Mouse (Mus musculus) stomach, embryonic 16.5 days (tissue): Measurements from ENCODE around the gene Tctn3. TPM values are rescaled to one million over a fixed set of nuclear protein-coding genes. Genes with fewer than 3 reads are reported as not detected.
"Not testable (repeated sequence)": the region's sequence is repeated elsewhere in the genome, so short reads cannot be mapped to it uniquely, and the experiment has no call there.

Source experiments
- ATAC-seq: fragments of 200-750 bp; cut with Nextera tagmentation; 2 replicates; pipeline ENCODE4 v1.8.0; 2017; ENCODE audit warnings: moderate number of reproducible peaks, moderate TSS enrichment; ENCODE audit not compliant: insufficient read depth, low FRiP score
- H3K27ac ChIP-seq: fragments of 300-500 bp; sonication (generic); 2 replicates; pipeline ENCODE4 v1.5.1; 2014; ENCODE audit warnings: low read length
- H3K27me3 ChIP-seq: fragments of 300-500 bp; sonication (generic); 2 replicates; pipeline ENCODE4 v1.6.1; 2014; ENCODE audit warnings: low read length, control low read depth, mixed read lengths; ENCODE audit not compliant: control insufficient read depth, insufficient read depth
- H3K36me3 ChIP-seq: fragments of 300-500 bp; sonication (generic); 2 replicates; pipeline ENCODE4 v1.6.1; 2014; ENCODE audit warnings: low read length; ENCODE audit not compliant: control insufficient read depth, insufficient read depth
- H3K4me1 ChIP-seq: fragments of 300-500 bp; sonication (generic); 2 replicates; pipeline ENCODE4 v1.6.1; 2014; ENCODE audit warnings: low read length, control low read depth, mixed read lengths; ENCODE audit not compliant: control insufficient read depth, insufficient read depth
- H3K4me2 ChIP-seq: fragments of 300-500 bp; sonication (generic); 2 replicates; pipeline ENCODE4 v1.6.1; 2014; ENCODE audit warnings: low read depth, low read length, mixed read lengths
- H3K4me3 ChIP-seq: fragments of 300-500 bp; sonication (generic); replicated peaks from 2 replicates; pipeline ENCODE4 v1.5.1; 2014; ENCODE audit warnings: mild to moderate bottlenecking, low read length
- H3K9ac ChIP-seq: fragments of 300-500 bp; sonication (generic); 2 replicates; pipeline ENCODE4 v1.6.1; 2014; ENCODE audit warnings: low read length
- H3K9me3 ChIP-seq: fragments of 300-500 bp; sonication (generic); replicated peaks from 2 replicates; pipeline ENCODE4 v1.6.1; 2016; ENCODE audit warnings: low read length, control low read depth; ENCODE audit not compliant: control insufficient read depth
- WGBS: fragments of 180-500 bp; shearing (Covaris S2); extraction: QIAGEN DNeasy Blood & Tissue Kit; methylation state at CpG from one replicate; pipeline ENCODE4 v1.1.7; 2014; 5-methylcytosine and 5-hydroxymethylcytosine counted together
- polyA plus RNA-seq: library from polyadenylated mRNA; unstranded; fragments of >200 nt; fragmentation: Nextera tagmentation; extraction: Ambion mirVana; gene quantifications from 2 replicates; pipeline ENCODE4 v1.2.1, GENCODE M21; 2015

The Tctn3 gene
- polyA plus RNA-seq, 1 experiment from 2014 or later = 9.2 TPM

GRCm38 (mm10) chr19:40632668-40633067 is 20.6 kb upstream of the Tctn3 start:
- Histone ChIP-seq H3K4me3 (no peak overlapping the region), H3K4me2 (no peak overlapping the region), H3K27me3 (no peaks in the 10 kb centered on the region), H3K36me3 (no peaks in the 10 kb centered on the region), H3K9me3 (no peaks in the 10 kb centered on the region), H3K9ac (no peak overlapping the region), H3K27ac (no peak overlapping the region), H3K4me1 (no peaks in the 10 kb centered on the region)
- WGBS = 70% methylated on average over 5 of the region's 5 CpGs
- no peak for ATAC-seq

- Histone ChIP-seq H3K27ac (no peak overlapping the region), H3K27me3 (no peaks in the 10 kb centered on the region), H3K4me1 (no peaks in the 10 kb centered on the region), H3K9me3 (no peaks in the 10 kb centered on the region), H3K36me3 (no peaks in the 10 kb centered on the region), H3K9ac (no peak overlapping the region), H3K4me3 (no peak overlapping the region), H3K4me2 (no peak overlapping the region)
- WGBS = 21% methylated on average over 3 of the region's 3 CpGs
- ATAC-seq = no peak
Observed at GRCm38 (mm10) chr19:40632193-40632592, 20.2 kb upstream of the Tctn3 start.

- no peaks in the 10 kb centered on the region for H3K9me3 ChIP-seq
- no peak for ATAC-seq
- 56% methylated on average over 7 of the region's 7 CpGs for WGBS
- no peaks in the 10 kb centered on the region for H3K36me3 ChIP-seq
- H3K27ac ChIP-seq = 0 out of 2 replicates have a peak overlapping the region, but pooled peaks have one; percentile 36
- H3K4me2 ChIP-seq = no peak overlapping the region
- no peaks in the 10 kb centered on the region for H3K4me1 ChIP-seq
- no peak overlapping the region for H3K9ac ChIP-seq
- H3K27me3 ChIP-seq = no peaks in the 10 kb centered on the region
- no peak overlapping the region for H3K4me3 ChIP-seq
Observed at GRCm38 (mm10) chr19:40630606-40631005, 18.6 kb upstream of the Tctn3 start.

- H3K27ac ChIP-seq = no peak overlapping the region
- no peak for ATAC-seq
- WGBS = 71% methylated on average over 3 of the region's 3 CpGs
Observed at GRCm38 (mm10) chr19:40630096-40630495, 18.1 kb upstream of the Tctn3 start.

GRCm38 (mm10) chr19:40628950-40629349 is 16.9 kb upstream of the Tctn3 start:
- no peak for ATAC-seq
- Histone ChIP-seq H3K27ac (no peak overlapping the region), H3K4me3 (no peak overlapping the region), H3K4me2 (no peak overlapping the region), H3K9ac (no peak overlapping the region), H3K36me3 (no peaks in the 10 kb centered on the region), H3K27me3 (no peaks in the 10 kb centered on the region), H3K4me1 (no peaks in the 10 kb centered on the region), H3K9me3 (no peaks in the 10 kb centered on the region)

More at GRCm38 (mm10) chr19:40630096-40630495, 18.1 kb upstream of the Tctn3 start:
- H3K4me2 ChIP-seq = no peak overlapping the region
- H3K36me3 ChIP-seq = no peaks in the 10 kb centered on the region
- H3K9ac ChIP-seq = no peak overlapping the region
- no peaks in the 10 kb centered on the region for H3K9me3 ChIP-seq
- H3K27me3 ChIP-seq = no peaks in the 10 kb centered on the region
- H3K4me3 ChIP-seq = no peak overlapping the region
- H3K4me1 ChIP-seq = no peaks in the 10 kb centered on the region

- no peaks in the 10 kb centered on the region for H3K4me1 ChIP-seq
- H3K4me2 ChIP-seq = no peak overlapping the region
- H3K9ac ChIP-seq = no peak overlapping the region
- H3K36me3 ChIP-seq = no peaks in the 10 kb centered on the region
- H3K27me3 ChIP-seq = no peaks in the 10 kb centered on the region
- H3K27ac ChIP-seq = no peak overlapping the region
- no peak overlapping the region for H3K4me3 ChIP-seq
- 59% methylated on average over 12 of the region's 12 CpGs for WGBS
- H3K9me3 ChIP-seq = no peaks in the 10 kb centered on the region
- ATAC-seq = no peak
Observed at GRCm38 (mm10) chr19:40625935-40626334, 13.9 kb upstream of the Tctn3 start.

GRCm38 (mm10) chr19:40621616-40622015 is 9.6 kb upstream of the Tctn3 start:
- WGBS = 45% methylated on average over 10 of the region's 26 CpGs
- not testable (repeated sequence) for ATAC-seq, H3K9ac ChIP-seq

GRCm38 (mm10) chr19:40616021-40616420 is 4.0 kb upstream of the Tctn3 start:
- no peak overlapping the region for H3K4me2 ChIP-seq
- 74% methylated on average over 7 of the region's 7 CpGs for WGBS
- H3K9me3 ChIP-seq = no peaks in the 10 kb centered on the region
- no peak overlapping the region for H3K4me3 ChIP-seq
- ATAC-seq = no peak
- H3K36me3 ChIP-seq = no peaks in the 10 kb centered on the region
- H3K27me3 ChIP-seq = no peaks in the 10 kb centered on the region
- H3K27ac ChIP-seq = no peak overlapping the region
- H3K9ac ChIP-seq = no peak overlapping the region
- H3K4me1 ChIP-seq = peaks cover 5% of the 10 kb centered on the region; the same call in 1 of the 2 replicates

More at GRCm38 (mm10) chr19:40621616-40622015, 9.6 kb upstream of the Tctn3 start:
- not testable (repeated sequence) for H3K36me3 ChIP-seq, H3K4me1 ChIP-seq, H3K9me3 ChIP-seq, H3K4me3 ChIP-seq, H3K4me2 ChIP-seq, H3K27me3 ChIP-seq, H3K27ac ChIP-seq

GRCm38 (mm10) chr19:40614811-40615210 is 2.8 kb upstream of the Tctn3 start:
- Histone ChIP-seq H3K4me2 (no peak overlapping the region), H3K36me3 (no peaks in the 10 kb centered on the region), H3K9ac (no peak overlapping the region), H3K4me1 (peaks cover 6% of the 10 kb centered on the region; the same call in 1 of the 2 replicates), H3K9me3 (no peaks in the 10 kb centered on the region), H3K4me3 (no peak overlapping the region), H3K27ac (no peak overlapping the region), H3K27me3 (no peaks in the 10 kb centered on the region)
- 74% methylated on average over 7 of the region's 7 CpGs for WGBS
- no peak for ATAC-seq

GRCm38 (mm10) chr19:40607676-40608075 is 4.4 kb downstream of the Tctn3 start:
- no peak overlapping the region for H3K27ac ChIP-seq
- H3K36me3 ChIP-seq = no peaks in the 10 kb centered on the region
- H3K4me1 ChIP-seq = peaks cover 6% of the 10 kb centered on the region; the same call in 1 of the 2 replicates
- no peaks in the 10 kb centered on the region for H3K27me3 ChIP-seq
- ATAC-seq = no peak
- no peak overlapping the region for H3K4me3 ChIP-seq
- no peaks in the 10 kb centered on the region for H3K9me3 ChIP-seq
- 89% methylated on average over 6 of the region's 6 CpGs for WGBS
- no peak overlapping the region for H3K4me2 ChIP-seq
- H3K9ac ChIP-seq = no peak overlapping the region
